Mouse (Mus musculus) left cerebral cortex, adult 2 months (tissue): ENCODE results near the gene Mmp7. TPM values are rescaled to one million over a fixed set of nuclear protein-coding genes. Genes with fewer than 3 reads are reported as not detected.

Experiments
- DNase-seq, 2 experiments: peaks; one replicate each; pipeline ENCODE4 v3.0.0; 2021 to 2022; ENCODE audit warnings: low spot score in 2 of 2, mixed read lengths in 1 of 2; ENCODE audit errors: extremely low spot score in 1 of 2
- H3K27ac ChIP-seq: fragments of 200-600 bp; 2 replicates; pipeline ENCODE4 v1.8.1; 2022
- H3K4me3 ChIP-seq: fragments of 200-600 bp; 2 replicates; pipeline ENCODE4 v1.8.1; 2022
- CTCF ChIP-seq: fragments of 200-600 bp; IDR thresholded peaks from 2 replicates; pipeline ENCODE4 v1.8.1; 2022; ENCODE audit warnings: antibody characterized with exemption, mild to moderate bottlenecking, moderate library complexity
- intact Hi-C: fragments of 180-260 bp; cut with DNase I; formaldehyde crosslinking; loops from one replicate; pipeline ENCODE4 v1.15.1; 2025
- total RNA-seq, 2 experiments: library from RNA; stranded (reverse); gene quantifications; 2 replicates each; pipeline ENCODE4 v1.2.3; 2021

Gene Mmp7
- total RNA-seq, 2 experiments from 2014 or later, result not detected

DNA sequence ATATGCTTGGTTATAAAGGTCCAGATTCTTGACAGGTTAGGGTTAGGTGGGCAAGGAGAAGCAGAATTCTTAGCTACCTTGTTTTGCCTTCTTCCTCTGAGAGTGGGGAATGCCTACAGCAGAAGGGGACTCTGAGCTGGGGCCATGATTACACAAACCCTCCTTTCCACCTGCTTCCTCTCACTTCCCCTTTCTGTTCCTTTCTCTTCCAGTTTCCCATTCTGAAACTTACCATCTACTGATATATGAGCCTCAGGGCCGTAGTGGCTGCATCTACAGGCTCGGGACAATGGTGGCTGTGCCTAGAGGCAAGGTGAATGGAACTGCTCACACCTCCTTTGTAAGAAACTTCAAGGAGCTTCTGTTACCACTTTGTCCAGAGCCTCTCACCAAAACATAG, 5.9 kb upstream of the Mmp7 start:
- intact Hi-C loops, result no loop called here
- DNase-seq, result no peak
- no peak for TF ChIP-seq CTCF
- no peak overlapping the region for H3K4me3 ChIP-seq
- H3K27ac ChIP-seq, result no peak overlapping the region

DNA sequence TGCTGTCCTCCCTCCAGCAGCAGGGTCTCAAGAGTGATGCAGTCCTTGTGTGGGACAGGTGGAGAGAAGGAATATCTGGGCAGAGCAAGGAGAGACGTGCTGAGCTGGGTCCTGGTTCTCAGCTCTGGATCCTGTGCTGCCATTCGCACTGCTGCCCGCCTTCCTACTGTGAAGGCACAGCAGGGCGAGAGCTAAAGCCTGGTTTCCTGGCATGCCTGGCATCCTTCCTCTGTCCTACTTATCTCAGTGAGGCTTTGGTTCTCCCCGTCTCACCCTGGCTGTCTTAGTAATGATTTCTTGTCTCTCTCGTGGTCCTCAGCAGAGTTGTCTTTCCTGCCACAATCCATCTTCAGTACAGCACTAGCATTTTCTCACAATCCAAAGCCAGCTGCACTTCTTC, 2.1 kb upstream of the Mmp7 start:
- intact Hi-C loops, result no loop called here
- DNase-seq, result no peak
- no peak overlapping the region for H3K4me3 ChIP-seq
- no peak for TF ChIP-seq CTCF
- no peak overlapping the region for H3K27ac ChIP-seq

DNA sequence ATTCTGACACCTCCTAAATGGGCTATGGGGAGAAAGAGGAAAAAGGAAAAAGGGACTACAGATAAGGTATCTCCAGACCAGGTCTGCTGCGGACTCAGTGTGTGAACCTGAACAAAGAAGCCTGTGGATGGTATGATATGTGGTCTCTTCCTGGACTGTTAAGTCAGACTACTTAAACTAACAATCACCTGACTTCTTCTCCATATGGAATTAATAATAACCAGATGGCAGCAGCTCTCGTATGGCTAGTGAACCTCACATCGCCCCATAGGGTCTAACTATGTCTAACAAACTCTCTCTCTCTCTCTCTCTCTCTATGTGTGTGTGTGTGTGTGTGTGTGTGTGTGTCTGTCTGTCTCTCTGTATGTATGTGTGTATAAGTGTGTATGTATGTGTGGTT, 2.1 kb downstream of the Mmp7 start:
- intact Hi-C loops, result no loop called here
- Histone ChIP-seq H3K27ac (no peak overlapping the region), H3K4me3 (no peak overlapping the region)
- no peak for TF ChIP-seq CTCF
- DNase-seq, result no peak

DNA sequence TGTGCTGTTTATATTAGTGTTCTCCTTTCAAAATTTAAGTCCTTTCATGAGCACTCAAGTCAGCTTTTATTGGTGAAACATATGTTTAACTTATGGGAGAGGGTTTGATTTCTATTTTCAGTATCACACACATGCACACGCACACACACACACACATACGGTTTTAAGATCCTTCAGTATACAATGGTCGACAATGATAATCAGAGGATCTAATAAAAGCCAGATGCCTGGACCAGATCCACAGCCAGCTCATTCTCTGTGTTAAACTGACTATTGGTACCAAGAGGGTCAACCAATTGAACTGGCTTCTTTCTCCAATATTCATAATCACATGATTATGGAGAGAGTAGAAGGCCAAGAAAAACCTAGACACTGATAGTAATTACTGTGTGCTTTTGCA, 3.8 kb downstream of the Mmp7 start:
- intact Hi-C loops, result no loop called here
- TF ChIP-seq CTCF, result no peak
- DNase-seq, result no peak
- no peak overlapping the region for H3K4me3 ChIP-seq
- H3K27ac ChIP-seq, result no peak overlapping the region

DNA sequence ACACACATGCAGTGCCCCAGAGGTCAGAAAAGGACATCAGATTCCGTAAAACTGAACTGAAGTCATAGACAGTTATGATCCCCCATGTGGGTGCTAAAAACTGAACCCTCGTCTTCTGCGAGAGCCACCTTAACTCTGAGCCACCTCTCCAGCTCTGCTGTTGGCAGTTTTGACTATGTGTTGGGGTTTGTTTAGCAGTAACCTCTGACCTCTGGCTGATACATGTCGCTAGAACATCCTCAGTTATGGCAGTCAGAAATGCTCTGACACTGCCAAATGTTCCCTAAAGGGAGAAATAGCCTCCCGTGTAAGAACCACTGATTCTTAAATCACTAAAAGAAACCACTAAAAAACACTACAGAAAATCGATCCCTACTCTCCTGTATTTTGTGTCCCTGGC, 16.8 kb downstream of the Mmp7 start:
- no peak for TF ChIP-seq CTCF
- H3K4me3 ChIP-seq, result no peak overlapping the region
- no peak for DNase-seq
- intact Hi-C loops, result no loop called here
- no peak overlapping the region for H3K27ac ChIP-seq

DNA sequence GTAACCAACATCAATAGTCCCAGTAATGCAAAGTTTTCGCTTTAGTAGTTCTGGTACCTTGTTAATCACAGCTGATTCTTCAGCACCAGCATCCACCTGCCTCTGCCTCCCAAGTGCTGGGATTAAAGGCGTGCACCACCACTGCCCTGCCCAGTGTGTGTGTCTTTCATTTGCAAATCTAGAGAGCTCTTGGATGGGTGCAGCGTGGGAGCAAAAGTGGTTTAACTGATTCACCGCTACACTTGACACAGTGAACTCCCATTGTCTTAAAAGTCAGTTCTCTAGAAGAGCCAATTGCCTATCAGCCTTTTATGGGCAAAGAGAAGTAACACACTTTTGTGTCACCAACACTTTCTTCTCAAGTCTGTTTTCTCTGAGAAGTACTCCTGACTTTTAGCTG, 19.3 kb downstream of the Mmp7 start:
- no peak for TF ChIP-seq CTCF
- Histone ChIP-seq H3K27ac (no peak overlapping the region), H3K4me3 (no peak overlapping the region)
- intact Hi-C loops, result loop anchor here (5.0 to 10.0 kb wide), 3 partner anchors 109 to 964 kb away; no protein-coding TSS in a partner anchor
- DNase-seq, result no peak

DNA sequence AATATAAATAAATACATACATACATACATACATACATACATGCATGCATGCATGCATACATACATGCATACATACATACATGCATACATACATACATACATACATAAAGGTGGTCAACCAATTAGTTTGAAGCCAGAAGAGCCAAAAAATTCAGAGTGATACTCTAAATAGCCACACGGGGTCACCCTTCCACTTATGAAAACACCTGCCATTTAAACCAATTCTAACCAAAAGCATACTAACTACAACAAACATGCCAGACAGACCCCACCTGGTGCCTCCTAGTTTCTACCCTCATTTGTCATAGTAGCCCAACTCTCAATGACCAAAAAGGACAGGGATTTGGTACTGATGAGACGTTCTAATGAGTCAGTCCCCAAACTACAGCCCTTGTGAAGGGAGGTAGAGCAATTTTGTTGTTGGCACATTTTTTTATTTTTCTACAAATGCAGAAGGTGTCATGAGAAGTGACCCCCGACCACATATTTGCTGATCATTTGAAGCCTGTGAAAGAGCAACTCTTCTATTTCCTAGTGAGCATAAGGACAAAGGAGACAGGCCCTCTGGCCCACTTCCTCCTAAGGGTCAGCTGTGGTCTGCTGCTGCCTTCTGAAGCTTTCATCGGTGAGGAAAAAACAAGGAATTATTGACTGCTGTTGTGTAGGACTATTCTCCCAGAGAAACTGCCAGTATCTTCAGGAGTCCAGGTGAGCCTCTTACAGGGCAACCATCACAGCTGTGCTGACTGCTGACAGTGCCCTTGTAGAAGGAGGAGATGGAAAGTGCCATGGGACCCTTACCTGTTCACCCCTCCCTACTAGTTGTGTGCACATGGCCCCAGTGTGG, 22.4 kb downstream of the Mmp7 start:
- Histone ChIP-seq H3K27ac (no peak overlapping the region), H3K4me3 (no peak overlapping the region)
- DNase-seq, result peak; percentile 22 to 33
- peak; percentile 80 for TF ChIP-seq CTCF
- intact Hi-C loops, result loop anchor here (1.0 to 10.0 kb wide), 6 partner anchors 112 to 961 kb away; no protein-coding TSS in a partner anchor

DNA sequence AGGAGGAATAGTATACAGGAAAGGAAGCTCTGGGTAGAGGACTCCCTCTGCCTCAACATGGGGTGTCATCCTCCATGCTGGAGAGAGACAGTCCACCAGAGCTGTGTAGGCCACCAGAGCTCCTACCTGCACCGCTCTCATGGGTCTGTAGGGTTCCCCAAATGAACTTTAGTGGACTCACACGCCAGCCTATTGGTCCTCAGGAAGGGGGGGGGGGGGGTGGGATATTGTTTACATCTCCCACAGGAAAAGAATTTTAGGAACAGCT, 23.0 kb downstream of the Mmp7 start:
- no peak for DNase-seq
- no peak for TF ChIP-seq CTCF
- intact Hi-C loops, result loop anchor here (1.0 to 10.0 kb wide), 6 partner anchors 113 to 960 kb away; no protein-coding TSS in a partner anchor
- no peak overlapping the region for H3K27ac ChIP-seq
- H3K4me3 ChIP-seq, result no peak overlapping the region

DNA sequence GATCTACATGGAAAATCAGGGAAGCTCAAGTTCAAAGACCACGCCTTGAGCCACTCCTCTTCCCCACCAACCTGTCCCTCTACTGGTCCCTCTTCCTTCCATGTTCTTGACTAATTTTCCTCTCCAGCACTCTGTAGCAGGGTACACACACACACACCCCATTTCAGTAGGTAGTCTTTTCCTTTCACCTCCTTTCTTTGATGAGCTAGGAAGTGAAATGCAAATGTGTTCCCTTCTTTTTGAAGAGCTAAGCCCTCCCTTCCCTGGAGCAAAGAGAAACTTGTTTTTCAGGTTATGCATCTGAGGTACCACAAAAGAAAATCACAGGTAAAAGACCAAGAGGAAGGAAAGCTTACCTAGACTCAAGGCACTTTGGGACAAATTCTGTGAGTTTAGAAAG, 29.7 kb downstream of the Mmp7 start:
- intact Hi-C loops, result no loop called here
- no peak overlapping the region for H3K4me3 ChIP-seq
- DNase-seq, result no peak
- TF ChIP-seq CTCF, result no peak
- H3K27ac ChIP-seq, result no peak overlapping the region

DNA sequence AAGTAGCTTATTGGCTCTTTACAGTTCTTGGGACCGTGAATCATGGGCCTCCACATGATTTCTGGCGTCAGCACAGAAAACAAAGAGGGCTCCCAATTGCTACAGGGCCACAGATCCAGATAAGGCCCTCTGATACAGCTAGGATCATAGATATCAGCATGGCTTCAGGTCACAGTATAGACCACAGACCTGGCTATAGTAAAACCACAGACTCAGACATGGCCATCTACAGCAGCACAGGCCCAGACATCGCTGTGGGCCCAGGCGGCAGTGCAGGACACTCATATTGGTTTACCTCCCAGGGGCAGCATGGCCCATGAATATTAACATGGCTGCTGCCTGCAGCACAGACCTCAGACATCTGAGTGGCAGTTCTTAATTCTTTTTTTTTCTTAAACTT, 37.1 kb downstream of the Mmp7 start:
- H3K4me3 ChIP-seq, result no peak overlapping the region
- no peak overlapping the region for H3K27ac ChIP-seq
- intact Hi-C loops, result no loop called here
- DNase-seq, result no peak
- no peak for TF ChIP-seq CTCF

DNA sequence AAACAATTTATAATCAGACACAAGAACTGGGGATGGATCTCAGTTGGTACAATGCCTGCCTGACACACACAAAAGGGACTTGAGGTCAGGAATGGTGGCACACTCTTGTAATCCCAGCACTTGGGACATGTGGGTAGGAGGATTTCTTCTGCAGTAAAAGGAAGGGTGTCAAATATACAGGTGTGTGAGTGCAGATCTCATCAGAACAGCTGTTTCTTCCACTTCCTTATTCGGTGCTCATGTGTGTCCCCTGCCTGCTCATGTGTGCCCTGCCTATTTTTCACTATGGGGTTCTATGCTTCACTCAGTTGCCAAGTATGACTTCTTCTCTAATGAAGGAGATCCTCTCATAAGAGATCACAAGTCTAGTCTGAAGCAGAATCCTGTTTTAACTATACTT, 50.8 kb downstream of the Mmp7 start:
- intact Hi-C loops, result no loop called here
- no peak for TF ChIP-seq CTCF
- no peak overlapping the region for H3K4me3 ChIP-seq
- DNase-seq, result no peak
- H3K27ac ChIP-seq, result no peak overlapping the region

DNA sequence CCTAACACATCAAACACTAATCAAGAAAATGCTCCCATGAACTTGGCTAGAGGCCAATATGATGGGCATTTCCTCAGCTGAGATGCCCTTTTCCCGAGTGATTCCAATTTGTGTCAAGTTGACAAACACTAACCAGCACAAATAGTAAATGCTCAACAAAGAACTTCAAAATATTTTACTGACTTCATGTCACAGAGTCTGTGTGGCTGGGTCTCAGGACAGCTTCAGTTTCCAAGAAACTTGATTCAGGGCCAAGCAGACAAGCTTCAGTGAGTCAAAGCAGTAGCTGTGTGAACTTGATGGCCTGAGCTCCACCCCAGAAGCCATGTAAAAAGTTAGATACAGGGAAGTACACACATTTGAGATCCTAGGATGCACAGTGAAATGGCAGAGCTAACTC, 52.3 kb downstream of the Mmp7 start:
- DNase-seq, result no peak
- no peak overlapping the region for H3K4me3 ChIP-seq
- no peak overlapping the region for H3K27ac ChIP-seq
- TF ChIP-seq CTCF, result no peak
- intact Hi-C loops, result no loop called here

DNA sequence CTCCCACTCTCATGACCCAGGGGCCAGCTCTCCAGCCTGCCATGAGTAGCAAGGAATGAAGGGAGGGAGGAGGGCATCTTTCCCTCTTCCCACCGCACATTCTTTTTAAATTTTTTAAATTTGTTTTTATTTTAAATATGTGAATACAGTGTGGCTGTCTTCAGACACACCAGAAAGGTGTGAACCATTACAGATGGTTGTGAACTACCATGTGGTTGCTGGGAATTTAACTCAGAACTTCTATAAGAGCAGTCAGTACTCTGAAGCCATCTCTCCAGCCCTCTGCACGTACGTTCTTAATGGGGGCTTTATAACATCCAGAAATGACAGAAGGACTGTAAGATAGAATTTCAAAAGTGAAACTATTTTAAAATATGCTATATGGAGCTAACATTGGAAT, 57.0 kb downstream of the Mmp7 start:
- no peak for TF ChIP-seq CTCF
- Histone ChIP-seq H3K27ac (no peak overlapping the region), H3K4me3 (no peak overlapping the region)
- no peak for DNase-seq
- intact Hi-C loops, result no loop called here

Other genes with a start within 250 kb of the Mmp7 start
- not detected for gene Mmp3, start 246.3 kb upstream of the Mmp7 start, total RNA-seq
- not detected for gene Mmp10, start 189.7 kb upstream of the Mmp7 start, total RNA-seq
- under 1 TPM in 1 of 2 experiments, not detected in 1; 0.14 TPM for gene Mmp8, start 133.6 kb upstream of the Mmp7 start, total RNA-seq
- not detected for gene Mmp27, start 120.7 kb upstream of the Mmp7 start, total RNA-seq
- not detected for gene Mmp20, start 63.9 kb upstream of the Mmp7 start, total RNA-seq
- 10 to 100 TPM in 1 of 2 experiments, 1 to 10 TPM in 1; 9.3 to 10.9 TPM for gene Tmem123, start 72.0 kb downstream of the Mmp7 start, total RNA-seq
- gene Birc2, start 145.0 kb downstream of the Mmp7 start, total RNA-seq, result 10 to 100 TPM; 31.0 to 38.1 TPM
- 1 to 10 TPM; 2.9 to 3.9 TPM for gene Birc3, start 181.1 kb downstream of the Mmp7 start, total RNA-seq